Mouse (Mus musculus) testis, adult 2 months (tissue): ENCODE data around the gene Wdr18.

Source experiments
- CTCF ChIP-seq: fragments of 200-500 bp; IDR thresholded peaks from 2 replicates; pipeline ENCODE4 v1.5.1; 2012; ENCODE audit warnings: low read depth, mild to moderate bottlenecking, inconsistent platforms, low read length, moderate library complexity; ENCODE audit not compliant: control insufficient read depth, insufficient read depth, insufficient replicate concordance
- POLR2A ChIP-seq: fragments of 200-500 bp; IDR thresholded peaks from 2 replicates; pipeline ENCODE4 v1.6.1; 2012; ENCODE audit warnings: low read depth, mild to moderate bottlenecking, inconsistent platforms, low read length, moderate library complexity; ENCODE audit not compliant: control insufficient read depth

DNA sequence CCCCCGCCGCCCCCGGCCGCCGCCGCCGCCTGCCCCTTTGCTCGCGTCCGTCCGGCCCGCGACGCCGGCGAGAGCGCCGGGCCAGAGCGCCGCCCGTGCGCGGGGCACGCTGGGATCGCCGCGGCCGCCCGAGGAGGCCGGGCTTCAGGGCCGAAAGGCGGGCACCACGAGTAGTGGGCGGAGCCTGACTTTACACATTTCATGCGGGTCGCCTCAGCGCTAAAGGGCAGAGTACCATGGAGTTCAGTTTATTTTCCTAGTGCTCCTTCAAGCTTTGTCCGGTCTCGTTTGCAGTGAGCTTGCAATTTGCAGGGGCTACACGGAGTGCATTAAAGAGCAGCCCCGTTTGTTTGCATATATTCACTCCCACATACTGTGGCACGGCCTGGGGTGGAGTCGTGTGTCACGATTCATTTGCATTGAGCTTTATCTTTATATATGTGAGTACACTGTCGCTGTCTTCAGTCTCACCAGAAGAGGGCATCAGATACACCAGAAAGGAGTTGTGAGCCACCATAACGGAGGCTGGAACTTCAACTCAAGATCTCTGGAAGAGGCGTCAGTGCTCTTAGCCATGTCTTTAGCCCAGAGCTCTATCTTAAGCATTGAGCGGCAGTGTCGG, 24.4 kb downstream of the Wdr18 start, which contains the start of gene Tmem259:
- 0 out of 2 replicates have a peak, but pooled peaks have one; percentile 35 for TF ChIP-seq POLR2A
- no peak for TF ChIP-seq CTCF
